Mouse (Mus musculus): ENCODE results near the gene Igf1.

GRCm38 (mm10) chr10:87813073-87813590, 44.9 kb upstream of the Igf1 start:
- TF ChIP-seq GATA1 (IDR thresholded peaks at IDR 0.05; ENCODE audit: borderline replicate concordance, low read length) (no peak), FLI1 (IDR thresholded peaks at IDR 0.05; ENCODE audit: low read length) (no peak)

Data from megakaryocyte, embryonic 14.5 days (primary cell).